Mouse (Mus musculus): ENCODE results near the gene Sgk1.
A peak's percentile ranks its signal among the peaks of the same experiment; 100 is the strongest.

DNA sequence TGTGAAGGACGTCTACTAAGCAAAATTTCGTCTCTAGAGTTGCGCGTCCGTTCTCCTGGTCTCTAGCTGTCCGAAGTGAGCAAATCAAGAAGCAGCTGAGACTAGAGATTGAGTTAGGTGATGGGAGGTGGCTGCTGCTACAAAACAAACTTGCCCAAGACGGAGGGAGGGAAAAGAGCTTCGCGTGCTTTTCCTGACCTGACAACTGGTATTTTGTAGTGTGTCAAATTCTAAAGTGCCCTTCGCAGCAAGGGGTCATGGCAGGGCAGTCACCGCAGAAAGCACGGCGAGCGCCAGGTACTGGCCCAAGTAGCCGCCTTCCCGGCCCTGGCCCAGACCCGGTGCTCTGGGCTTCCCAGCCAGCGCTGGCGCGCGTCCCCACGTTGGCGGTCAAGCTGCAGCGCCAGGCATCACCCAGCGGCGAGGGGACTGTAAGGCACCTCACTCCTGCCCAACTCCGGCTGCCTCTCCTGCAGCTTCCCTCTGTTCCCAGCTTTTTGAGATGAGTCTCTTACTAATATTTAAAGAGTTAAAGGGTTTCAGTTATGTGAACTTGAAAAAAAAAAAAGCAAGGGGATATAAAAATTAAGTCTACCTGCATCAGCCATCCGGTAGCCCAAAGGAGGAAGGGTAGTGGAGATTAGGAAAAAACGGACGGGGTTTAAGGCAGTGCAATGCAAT, 111.0 kb downstream of the Sgk1 start:
- TF ChIP-seq POLR2A (IDR thresholded peaks at IDR 0.05; ENCODE audit: borderline replicate concordance, insufficient read depth, low read length), result no peak
- TF ChIP-seq CTCF (IDR thresholded peaks at IDR 0.05; ENCODE audit: borderline replicate concordance, insufficient read depth, low read depth, low read length), result peak; percentile 72
